Mouse (Mus musculus) liver, embryonic 14.5 days (tissue): ENCODE measurements around the gene Kif26b.

Experiments used
- CTCF ChIP-seq: IDR thresholded peaks from 2 replicates; pipeline ENCODE4 v1.5.1; 2016; ENCODE audit warnings: antibody characterized with exemption, low read depth, control low read depth
- EP300 ChIP-seq: IDR thresholded peaks from 2 replicates; pipeline ENCODE4 v1.6.1; 2016; ENCODE audit warnings: antibody characterized with exemption, low read depth

GRCm38 (mm10) chr1:178646589-178646988 is 117.7 kb downstream of the Kif26b start:
- TF ChIP-seq CTCF (no peak), EP300 (no peak)
